Mouse (Mus musculus): ENCODE measurements around the gene Reps2. TPM values are rescaled to one million over a fixed set of nuclear protein-coding genes. Genes with fewer than 3 reads are reported as not detected.
A peak's percentile ranks its signal among the peaks of the same experiment; 100 is the strongest.

The Reps2 gene
- total and polyA plus RNA-seq, 3 experiments: 0.06 TPM; not detected in 2

DNA sequence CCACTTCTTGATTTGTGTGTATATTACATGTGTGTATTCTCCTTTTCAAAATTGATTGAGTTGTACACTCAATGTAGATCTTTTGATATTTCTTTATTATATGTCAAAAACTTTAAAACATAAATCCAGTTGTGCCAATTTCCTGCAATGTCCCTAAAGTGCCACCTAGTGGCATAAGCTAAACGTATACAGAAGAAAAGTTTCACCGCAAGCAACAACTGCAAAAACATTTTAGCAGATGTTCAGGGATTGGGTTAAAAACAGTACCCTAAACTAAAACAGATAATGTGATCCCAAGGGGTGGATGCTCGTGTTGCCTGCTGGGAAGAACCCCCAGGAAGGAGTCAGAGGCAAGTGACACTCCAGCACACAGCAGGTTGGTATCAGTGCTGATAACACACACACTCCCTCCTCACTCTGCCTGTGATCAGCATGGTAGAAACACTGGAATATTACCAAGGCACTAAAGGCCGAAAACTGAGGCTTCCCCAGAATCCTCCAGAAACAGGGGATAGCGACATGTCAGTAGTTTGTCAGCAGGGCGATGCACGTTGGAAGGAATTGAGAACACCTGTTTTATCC, 189.5 kb downstream of the Reps2 start:
- dilution Hi-C loops (cut with MboI; ENCODE audit: extremely low pct_ligation_motif_present, extremely low pct_unique_long_range_greater_than_20kb, low sequenced_read_pairs) (no loop called here), in situ Hi-C loops (cut with MboI; ENCODE audit: low pct_ligation_motif_present, low pct_unique_long_range_greater_than_20kb, low sequenced_read_pairs) (no loop called here)
- TF ChIP-seq EP300 (IDR thresholded peaks at IDR 0.05; ENCODE audit: low read length) (no peak), RAD21 (IDR thresholded peaks at IDR 0.05; ENCODE audit: low read depth, low read length) (peak; percentile 59), SMC3 (IDR thresholded peaks at IDR 0.05; ENCODE audit: low read depth, low read length) (peak; percentile 37), CTCF (conservative IDR thresholded peaks at IDR 0.05 in 1 of 2, IDR thresholded peaks at IDR 0.05 in 1 of 2; ENCODE audit: low read depth in 2 of 2, low read length in 2 of 2) (peak in 1 of 2 experiments; percentile 59; a peak in 2 of 4 replicates), BHLHE40 (IDR thresholded peaks at IDR 0.05; ENCODE audit: low read depth, low read length) (no peak)
- Histone ChIP-seq H3K9me3 (replicated peaks; ENCODE audit: low read length) (no peaks in the 10 kb centered on the region), H3K4me3 (replicated peaks in 1 of 3; ENCODE audit: low read depth in 2 of 3, low read length in 2 of 3, poor library complexity in 1 of 3) (no peak overlapping the region), H3K4me2 (ENCODE audit: insufficient read depth, low read depth, poor library complexity, severe bottlenecking) (no peak overlapping the region), H3K36me3 (replicated peaks in 1 of 2; ENCODE audit: control insufficient read depth in 1 of 2, insufficient read depth in 1 of 2, low read length in 1 of 2) (no peaks in the 10 kb centered on the region), H3K27me3 (replicated peaks) (no peaks in the 10 kb centered on the region), H3K4me1 (ENCODE audit: control insufficient read depth in 1 of 2, insufficient read depth in 2 of 2) (peaks cover 0 to 15% of the 10 kb centered on the region in 2 experiments; a peak in 2 of 4 replicates), H3K27ac (ENCODE audit: insufficient read depth, low read depth) (no peak overlapping the region), H3K79me2 (replicated peaks; ENCODE audit: control insufficient read depth, extremely low read depth, insufficient read depth, poor library complexity, severe bottlenecking) (no peaks in the 10 kb centered on the region), H3K9ac (ENCODE audit: insufficient read depth, low read depth) (no peak overlapping the region)
- DNase-seq (ENCODE audit: extremely low read depth): no peak

DNA sequence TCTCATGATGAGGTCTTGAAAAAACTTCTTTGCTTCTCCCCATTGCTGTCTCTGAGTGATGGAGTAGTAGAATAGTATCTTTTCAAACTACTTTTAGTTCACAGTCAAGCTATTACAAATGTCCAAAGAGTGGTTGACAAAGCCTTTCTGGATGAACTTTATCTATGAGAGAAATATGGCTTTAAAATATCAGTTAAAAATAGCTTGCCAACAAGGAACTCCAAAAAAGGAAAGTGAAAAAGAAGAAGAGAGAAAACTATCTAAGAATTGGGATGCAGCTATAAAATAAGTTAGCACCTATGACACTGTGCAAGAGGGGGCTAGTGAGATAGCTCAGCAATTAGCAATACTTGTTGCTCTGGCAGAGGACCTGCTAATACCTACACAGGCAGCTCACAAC, 190.8 kb downstream of the Reps2 start:
- no peak overlapping the region for H3K27ac ChIP-seq (ENCODE audit: insufficient read depth, low read depth)
- TF ChIP-seq GABPA (IDR thresholded peaks at IDR 0.05; ENCODE audit: insufficient replicate concordance, low read depth, low read length): no peak
- in situ Hi-C loops (cut with MboI; ENCODE audit: low pct_ligation_motif_present, low pct_unique_long_range_greater_than_20kb, low sequenced_read_pairs): no loop called here
- no peaks in the 10 kb centered on the region for H3K9me3 ChIP-seq (replicated peaks; ENCODE audit: low read length)
- DNase-seq (ENCODE audit: extremely low read depth): no peak
- H3K9ac ChIP-seq (ENCODE audit: insufficient read depth, low read depth): no peak overlapping the region
- H3K27me3 ChIP-seq (replicated peaks): no peaks in the 10 kb centered on the region
- peaks cover 0 to 15% of the 10 kb centered on the region in 2 experiments; a peak in 2 of 4 replicates for H3K4me1 ChIP-seq (ENCODE audit: control insufficient read depth in 1 of 2, insufficient read depth in 2 of 2)
- no peak overlapping the region for H3K4me2 ChIP-seq (ENCODE audit: insufficient read depth, low read depth, poor library complexity, severe bottlenecking)
- H3K36me3 ChIP-seq (replicated peaks in 1 of 2; ENCODE audit: control insufficient read depth in 1 of 2, insufficient read depth in 1 of 2, low read length in 1 of 2): no peaks in the 10 kb centered on the region
- H3K79me2 ChIP-seq (replicated peaks; ENCODE audit: control insufficient read depth, extremely low read depth, insufficient read depth, poor library complexity, severe bottlenecking): no peaks in the 10 kb centered on the region
- dilution Hi-C loops (cut with MboI; ENCODE audit: extremely low pct_ligation_motif_present, extremely low pct_unique_long_range_greater_than_20kb, low sequenced_read_pairs): no loop called here
- no peak overlapping the region for H3K4me3 ChIP-seq (replicated peaks in 1 of 3; ENCODE audit: low read depth in 2 of 3, low read length in 2 of 3, poor library complexity in 1 of 3)

DNA sequence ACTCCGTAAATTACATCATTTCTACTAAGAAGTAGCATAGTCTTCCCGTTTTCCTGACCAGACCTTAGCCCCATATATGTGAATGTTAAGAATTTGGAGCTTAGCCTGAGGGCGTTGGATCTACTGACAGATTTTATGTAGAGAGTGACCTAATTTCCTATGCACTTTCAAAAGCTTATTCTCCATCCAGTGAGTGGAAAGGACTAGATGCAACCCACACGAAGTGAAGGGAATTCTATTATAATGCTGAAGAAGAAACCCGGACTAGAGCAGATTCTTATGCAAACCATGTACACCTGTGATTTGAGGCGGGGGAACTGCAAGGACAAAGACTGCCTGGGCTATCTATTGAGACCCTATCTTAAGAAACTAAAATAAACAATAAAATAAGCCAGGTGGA, 195.5 kb downstream of the Reps2 start:
- H3K27ac ChIP-seq (ENCODE audit: insufficient read depth, low read depth): no peak overlapping the region
- DNase-seq (ENCODE audit: extremely low read depth): no peak
- H3K79me2 ChIP-seq (replicated peaks; ENCODE audit: control insufficient read depth, extremely low read depth, insufficient read depth, poor library complexity, severe bottlenecking): no peaks in the 10 kb centered on the region
- H3K4me3 ChIP-seq (replicated peaks in 1 of 3; ENCODE audit: low read depth in 2 of 3, low read length in 2 of 3, poor library complexity in 1 of 3): no peak overlapping the region
- no peak overlapping the region for H3K9ac ChIP-seq (ENCODE audit: insufficient read depth, low read depth)
- H3K36me3 ChIP-seq (replicated peaks in 1 of 2; ENCODE audit: control insufficient read depth in 1 of 2, insufficient read depth in 1 of 2, low read length in 1 of 2): no peaks in the 10 kb centered on the region
- no peak for TF ChIP-seq ZMIZ1 (IDR thresholded peaks at IDR 0.05; ENCODE audit: low read depth, low read length)
- TF ChIP-seq CHD2 (IDR thresholded peaks at IDR 0.05; ENCODE audit: low read length): no peak
- no peak for TF ChIP-seq ZC3H11A (IDR thresholded peaks at IDR 0.05; ENCODE audit: low read depth, low read length)
- TF ChIP-seq KAT2A (IDR thresholded peaks at IDR 0.05; ENCODE audit: insufficient replicate concordance, low read length): no peak
- TF ChIP-seq PAX5 (IDR thresholded peaks at IDR 0.05; ENCODE audit: low read length): no peak
- TF ChIP-seq CHD1 (IDR thresholded peaks at IDR 0.05; ENCODE audit: low read depth, low read length): no peak
- TF ChIP-seq MAZ (IDR thresholded peaks at IDR 0.05; ENCODE audit: low read depth, low read length): no peak
- no peak for TF ChIP-seq MXI1 (IDR thresholded peaks at IDR 0.05; ENCODE audit: low read depth, low read length)
- TF ChIP-seq SMC3 (IDR thresholded peaks at IDR 0.05; ENCODE audit: low read depth, low read length): no peak
- TF ChIP-seq ETS1 (conservative IDR thresholded peaks at IDR 0.05; ENCODE audit: low read depth, low read length): no peak
- no peak for TF ChIP-seq POLR2A (IDR thresholded peaks at IDR 0.05; ENCODE audit: low read depth, low read length)
- no peak for TF ChIP-seq NRF1 (IDR thresholded peaks at IDR 0.05; ENCODE audit: low read depth, low read length)
- TF ChIP-seq JUND (conservative IDR thresholded peaks at IDR 0.05; ENCODE audit: low read depth, low read length): no peak
- dilution Hi-C loops (cut with MboI; ENCODE audit: extremely low pct_ligation_motif_present, extremely low pct_unique_long_range_greater_than_20kb, low sequenced_read_pairs) (no loop called here), in situ Hi-C loops (cut with MboI; ENCODE audit: low pct_ligation_motif_present, low pct_unique_long_range_greater_than_20kb, low sequenced_read_pairs) (no loop called here)
- H3K27me3 ChIP-seq (replicated peaks): no peaks in the 10 kb centered on the region
- H3K9me3 ChIP-seq (replicated peaks; ENCODE audit: low read length): no peaks in the 10 kb centered on the region
- H3K4me1 ChIP-seq (ENCODE audit: control insufficient read depth in 1 of 2, insufficient read depth in 2 of 2): no peaks in the 10 kb centered on the region
- no peak overlapping the region for H3K4me2 ChIP-seq (ENCODE audit: insufficient read depth, low read depth, poor library complexity, severe bottlenecking)
